Mouse (Mus musculus) cerebellum, postnatal 4 days (tissue): ENCODE data around the gene Gfi1.

Experiments
- DNase-seq, 2 experiments: peaks; one replicate each; pipeline ENCODE4 v3.0.0; 2022; ENCODE audit warnings: low spot score in 2 of 2, mixed read lengths in 1 of 2

The Gfi1 gene

GRCm38 (mm10) chr5:107722661-107723532 lies 2.9 kb downstream of the Gfi1 start:
- DNase-seq = peak in 1 of 2 experiments; percentile 11

GRCm38 (mm10) chr5:107721638-107722011 lies 4.2 kb downstream of the Gfi1 start:
- peak in 1 of 2 experiments; percentile 6 for DNase-seq

- peak in 1 of 2 experiments; percentile 5 for DNase-seq
These were observed 4.7 kb downstream of the Gfi1 start for GRCm38 (mm10) chr5:107720991-107721637.

- no peak for DNase-seq
These were observed 5.3 kb downstream of the Gfi1 start for GRCm38 (mm10) chr5:107720511-107720910.

- DNase-seq = no peak
These were observed 6.0 kb downstream of the Gfi1 start for GRCm38 (mm10) chr5:107719786-107720185.

GRCm38 (mm10) chr5:107719209-107719608 lies 6.6 kb downstream of the Gfi1 start:
- DNase-seq = no peak

GRCm38 (mm10) chr5:107717871-107718361 lies 7.9 kb downstream of the Gfi1 start:
- no peak for DNase-seq

GRCm38 (mm10) chr5:107711689-107712088 lies 14.1 kb downstream of the Gfi1 start:
- DNase-seq = no peak

- DNase-seq = no peak
These were observed 17.6 kb downstream of the Gfi1 start for GRCm38 (mm10) chr5:107708124-107708797.

- DNase-seq = no peak
These were observed 19.6 kb downstream of the Gfi1 start for GRCm38 (mm10) chr5:107706262-107706661.

GRCm38 (mm10) chr5:107705756-107706155 lies 20.1 kb downstream of the Gfi1 start:
- DNase-seq = no peak

- no peak for DNase-seq
These were observed 22.6 kb downstream of the Gfi1 start for GRCm38 (mm10) chr5:107703207-107703763.

GRCm38 (mm10) chr5:107701658-107702057 lies 24.2 kb downstream of the Gfi1 start:
- DNase-seq = no peak

GRCm38 (mm10) chr5:107700873-107701272 lies 25.0 kb downstream of the Gfi1 start:
- no peak for DNase-seq

- no peak for DNase-seq
These were observed 26.9 kb downstream of the Gfi1 start for GRCm38 (mm10) chr5:107698888-107699287.

GRCm38 (mm10) chr5:107695019-107695418 lies 30.8 kb downstream of the Gfi1 start:
- DNase-seq = no peak

- no peak for DNase-seq
These were observed 37.4 kb downstream of the Gfi1 start for GRCm38 (mm10) chr5:107688499-107688866.

- peak; percentile 33 to 77 for DNase-seq
These were observed 38.0 kb downstream of the Gfi1 start for GRCm38 (mm10) chr5:107687592-107688498.

- DNase-seq = no peak
These were observed 38.7 kb downstream of the Gfi1 start for GRCm38 (mm10) chr5:107687161-107687560.

GRCm38 (mm10) chr5:107684380-107684779 lies 41.5 kb downstream of the Gfi1 start:
- DNase-seq = no peak

- no peak for DNase-seq
These were observed 44.5 kb downstream of the Gfi1 start for GRCm38 (mm10) chr5:107681300-107681699.
